Mouse (Mus musculus) cerebellum, adult (tissue): ENCODE measurements around the gene Eno2.
"Not testable (repeated sequence)": the region's sequence is repeated elsewhere in the genome, so short reads cannot be mapped to it uniquely, and the experiment has no call there.

Source experiments
- ATAC-seq: cut with Nextera tagmentation; 2 replicates; pipeline ENCODE4 v1.9.2; 2017; ENCODE audit warnings: mild to moderate bottlenecking, moderate library complexity, mixed read lengths; ENCODE audit not compliant: insufficient number of reproducible peaks, low FRiP score, low TSS enrichment

Eno2 gene

DNA sequence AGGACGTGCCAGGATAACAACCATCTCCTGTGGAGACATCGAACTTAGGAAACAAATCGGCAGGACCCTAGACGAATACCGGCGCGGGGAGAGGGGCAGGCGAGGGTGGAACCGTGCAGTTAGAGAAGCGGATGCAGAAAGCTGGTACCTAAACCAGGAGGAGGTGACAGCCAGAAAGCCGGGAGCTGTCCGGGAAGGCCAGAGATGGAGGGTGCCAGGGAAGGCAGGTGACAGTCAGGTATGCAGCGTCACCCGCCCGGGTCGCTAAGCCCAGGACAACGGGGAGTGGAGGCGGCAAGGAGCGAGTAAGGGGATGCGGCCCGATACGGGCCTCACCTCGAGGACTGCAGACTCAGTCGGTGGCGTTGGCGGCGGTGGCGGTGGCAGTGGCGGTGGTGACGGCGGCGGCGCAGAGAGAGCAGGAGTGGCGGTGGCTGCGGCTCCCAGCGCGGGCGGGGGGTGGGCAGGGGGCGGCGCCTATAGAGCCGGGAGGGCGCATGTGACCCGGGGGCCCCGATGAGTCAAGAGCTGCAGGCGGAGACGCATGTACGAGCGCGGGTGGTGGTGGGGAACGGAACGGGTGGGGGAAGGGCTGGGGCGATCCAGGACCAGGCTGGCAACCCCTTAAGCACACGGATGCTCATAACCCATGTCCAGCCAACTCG is at the start of gene Eno2:
TSS of gene Eno2 (minus strand) at position 573 of the 665 bp plus-strand sequence.
- ATAC-seq: peak; percentile 52

GRCm38 (mm10) chr6:124817971-124818370 is 48.5 kb upstream of the Eno2 start:
- ATAC-seq: no peak

GRCm38 (mm10) chr6:124817563-124817962 is 48.1 kb upstream of the Eno2 start:
- ATAC-seq: no peak

DNA sequence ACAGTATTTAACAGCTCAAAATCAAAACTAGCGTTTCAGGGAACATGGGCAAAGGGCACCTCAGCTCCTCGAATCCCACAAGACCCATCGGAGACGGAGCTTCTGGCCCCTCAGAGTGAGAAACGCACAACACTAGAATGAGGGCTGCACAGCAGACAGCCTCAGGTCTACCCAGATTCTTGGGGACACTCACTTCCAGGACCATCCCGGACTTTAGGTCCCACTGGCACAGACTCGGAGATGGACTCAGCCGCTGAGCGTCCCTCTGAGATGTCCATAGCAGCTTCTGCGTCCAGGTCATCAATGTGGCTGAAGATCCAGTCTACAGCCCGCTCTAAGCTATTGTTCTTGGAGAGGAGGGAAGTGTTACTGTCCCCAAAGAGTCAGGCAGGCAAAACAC is 47.7 kb upstream of the Eno2 start:
- ATAC-seq: no peak

DNA sequence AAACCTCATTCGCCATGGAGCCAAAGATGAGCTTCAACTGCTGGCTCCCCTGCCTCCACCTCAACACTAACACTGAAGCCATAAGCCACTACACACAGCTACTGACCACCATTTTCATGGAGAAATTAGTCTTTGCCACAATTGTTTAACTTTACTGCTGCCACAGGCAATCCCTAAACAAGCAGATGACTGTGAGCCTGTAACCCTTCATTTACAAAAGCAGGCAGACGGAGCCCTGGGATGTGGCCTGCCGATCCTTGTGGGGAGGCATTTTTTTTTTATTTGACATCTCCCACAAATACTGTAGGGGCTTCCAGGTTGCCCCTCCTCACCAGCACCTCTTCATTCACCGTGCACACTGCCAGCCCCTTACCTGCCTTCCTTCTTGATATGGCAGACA is 47.1 kb upstream of the Eno2 start:
- no peak for ATAC-seq

GRCm38 (mm10) chr6:124814858-124815774 is 45.6 kb upstream of the Eno2 start:
- ATAC-seq: no peak

DNA sequence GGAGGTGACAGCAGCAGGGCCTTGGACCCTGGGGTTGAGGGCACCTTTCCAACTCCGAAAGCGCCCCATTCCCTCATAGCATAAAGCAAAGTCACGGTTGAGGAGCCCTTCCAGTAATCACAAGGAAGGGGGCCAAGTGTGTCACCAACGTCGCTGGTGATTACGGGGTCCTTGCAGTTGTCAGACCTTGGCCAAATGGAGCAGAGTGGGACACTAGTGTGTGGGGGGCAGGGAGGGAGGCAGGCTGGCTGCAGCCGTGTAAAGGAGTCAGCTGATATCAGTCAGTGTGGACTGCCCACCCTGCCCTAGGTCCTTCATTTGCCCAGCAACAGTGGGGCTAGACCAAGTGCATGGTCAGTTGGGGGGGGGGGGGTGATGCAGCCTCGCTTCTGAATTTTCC is 45.0 kb upstream of the Eno2 start:
- peak; percentile 6; the same call in 1 of the 2 replicates for ATAC-seq

DNA sequence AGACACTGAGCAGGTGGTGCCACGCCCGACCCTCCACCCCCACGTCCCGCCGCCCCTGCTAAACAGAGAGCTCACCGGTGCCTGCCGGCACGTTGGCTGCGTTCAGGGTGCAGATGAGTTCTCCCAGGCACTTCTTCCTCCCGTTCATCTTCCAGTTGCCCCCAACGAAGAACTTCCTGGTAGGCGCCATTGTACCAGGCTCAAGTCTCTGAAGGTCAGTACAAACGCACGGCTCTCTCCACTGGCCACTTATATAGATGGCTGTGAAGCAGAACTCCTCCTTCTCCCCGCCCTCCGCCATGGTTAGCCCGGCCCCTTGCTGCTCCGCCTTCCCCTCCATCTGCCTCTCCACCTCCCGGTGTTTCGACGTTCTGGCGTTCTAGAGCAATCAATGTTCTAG is 44.5 kb upstream of the Eno2 start, which contains the start of gene Tpi1:
TSS of gene Tpi1 (minus strand) at position 364 of the 400 bp plus-strand sequence.
- ATAC-seq: peak; percentile 74

DNA sequence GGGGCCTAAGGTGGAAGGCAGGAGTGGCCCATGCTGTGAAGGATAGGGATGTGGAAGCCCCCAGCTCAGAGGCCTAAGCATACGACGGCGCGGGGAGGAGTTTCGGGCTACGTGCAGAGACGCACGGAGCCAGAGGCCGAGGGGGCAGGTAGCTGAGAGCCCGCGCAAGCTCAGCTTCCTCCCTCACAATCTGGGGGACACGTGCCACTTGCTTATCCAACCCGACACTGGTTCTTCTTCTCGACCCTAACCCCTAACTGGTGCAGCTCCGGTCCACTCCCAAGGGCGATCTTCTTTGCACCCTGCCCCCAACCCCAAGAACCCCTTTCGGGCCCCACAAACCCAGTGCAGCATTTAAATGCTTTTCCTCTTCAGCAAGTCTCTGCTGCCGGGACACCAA is 44.0 kb upstream of the Eno2 start:
- peak; percentile 33; the same call in 1 of the 2 replicates for ATAC-seq

DNA sequence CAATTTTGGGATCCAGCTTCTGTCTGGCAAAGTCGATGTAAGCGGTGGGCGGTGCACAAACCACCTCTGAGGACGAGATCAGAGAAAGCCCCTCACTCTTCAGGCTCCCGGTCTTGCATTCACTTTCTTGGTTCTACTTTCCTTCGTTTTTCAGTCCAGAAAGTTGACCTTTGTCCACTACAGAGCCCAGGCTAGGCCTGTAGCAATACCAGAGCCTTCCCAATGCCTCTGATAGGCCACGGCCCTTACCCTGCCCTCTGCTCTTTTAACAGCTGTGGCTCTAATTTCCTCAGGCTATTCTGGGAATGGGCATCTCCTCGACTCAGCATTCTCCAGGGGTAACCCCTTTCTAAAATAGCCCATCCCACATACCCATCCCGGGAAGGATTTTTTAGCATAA is 43.4 kb upstream of the Eno2 start:
- ATAC-seq: no peak

DNA sequence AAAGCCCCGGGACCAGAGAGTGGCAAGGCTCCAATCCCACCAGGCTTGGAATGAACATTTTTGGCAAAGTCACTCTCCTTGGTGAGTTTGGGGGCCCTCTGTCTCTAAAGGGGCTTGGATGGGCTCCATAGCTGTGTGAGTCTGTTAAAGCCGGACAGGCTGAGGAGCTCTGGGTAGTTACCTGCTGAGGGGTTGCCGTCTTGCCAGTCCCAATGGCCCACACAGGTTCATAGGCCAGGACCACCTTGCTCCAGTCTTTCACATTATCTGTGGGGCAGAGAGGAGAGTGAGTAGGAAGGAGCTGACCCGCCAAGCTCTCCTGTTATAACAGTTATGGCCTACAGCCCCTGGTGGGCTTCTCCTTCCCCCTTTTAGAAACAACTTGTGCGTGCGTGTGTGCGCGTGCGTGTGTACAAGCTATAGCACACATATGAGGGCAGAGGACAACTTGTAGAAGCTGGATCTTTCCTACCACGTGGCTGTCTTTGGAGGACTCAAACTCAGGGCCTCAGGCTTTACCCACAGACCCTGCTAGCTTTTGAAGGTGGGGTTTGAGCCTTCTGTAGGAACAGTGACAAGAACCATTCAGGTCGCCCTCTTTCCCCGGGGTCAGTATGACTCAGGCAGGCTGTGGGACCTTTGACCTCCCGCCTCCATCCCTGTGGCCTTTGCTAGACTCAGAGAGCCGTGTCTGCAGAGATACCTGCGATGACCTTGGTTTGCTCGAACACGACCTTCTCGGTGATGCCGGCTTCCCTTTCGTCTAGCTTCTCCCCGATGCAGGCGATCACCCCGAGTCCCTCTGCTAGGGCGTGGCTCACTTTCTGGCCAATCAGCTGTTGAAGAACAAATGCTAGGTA is 42.5 kb upstream of the Eno2 start:
- no peak for ATAC-seq

GRCm38 (mm10) chr6:124811403-124811665 is 41.9 kb upstream of the Eno2 start:
- ATAC-seq: no peak

DNA sequence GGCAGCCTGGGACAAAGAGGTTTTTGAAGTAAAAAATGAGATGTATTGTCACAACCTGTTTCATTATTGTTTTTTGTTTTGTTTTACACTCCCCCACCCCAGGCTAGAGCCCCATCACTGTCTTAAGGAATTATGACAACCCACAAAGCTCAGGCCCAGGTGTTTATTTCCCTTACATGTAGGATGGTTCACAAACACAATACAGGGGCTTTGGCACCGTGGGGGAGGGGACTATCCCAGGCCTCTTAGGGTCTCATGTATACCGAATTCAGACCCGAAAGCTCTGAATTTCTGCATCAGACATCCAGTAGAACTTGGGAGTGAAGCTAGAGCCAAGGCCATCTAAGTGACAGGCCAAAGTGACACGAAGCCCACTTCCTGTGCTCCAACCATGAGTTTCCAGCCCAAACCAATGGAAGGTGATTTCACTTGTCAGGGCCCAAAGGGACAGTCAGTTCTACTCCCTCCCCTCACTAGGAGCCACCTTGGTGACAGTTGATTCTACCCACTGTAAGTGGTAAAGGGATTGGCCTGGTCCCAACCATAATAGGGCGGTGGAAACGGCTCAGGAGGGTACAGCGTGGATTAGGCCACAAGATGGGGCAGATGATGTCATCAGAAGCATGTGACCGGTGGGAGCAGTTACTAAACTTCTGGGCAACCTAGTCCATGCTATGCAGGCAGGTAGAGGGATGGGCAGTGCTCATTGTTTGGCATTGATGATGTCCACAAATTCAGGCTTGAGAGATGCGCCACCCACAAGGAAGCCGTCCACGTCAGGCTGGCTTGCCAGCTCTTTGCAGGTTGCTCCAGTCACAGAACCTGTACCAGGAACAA is 41.3 kb upstream of the Eno2 start:
- not testable (repeated sequence) for ATAC-seq

- no peak for ATAC-seq
These were observed 40.5 kb upstream of the Eno2 start for GRCm38 (mm10) chr6:124809775-124810538.

DNA sequence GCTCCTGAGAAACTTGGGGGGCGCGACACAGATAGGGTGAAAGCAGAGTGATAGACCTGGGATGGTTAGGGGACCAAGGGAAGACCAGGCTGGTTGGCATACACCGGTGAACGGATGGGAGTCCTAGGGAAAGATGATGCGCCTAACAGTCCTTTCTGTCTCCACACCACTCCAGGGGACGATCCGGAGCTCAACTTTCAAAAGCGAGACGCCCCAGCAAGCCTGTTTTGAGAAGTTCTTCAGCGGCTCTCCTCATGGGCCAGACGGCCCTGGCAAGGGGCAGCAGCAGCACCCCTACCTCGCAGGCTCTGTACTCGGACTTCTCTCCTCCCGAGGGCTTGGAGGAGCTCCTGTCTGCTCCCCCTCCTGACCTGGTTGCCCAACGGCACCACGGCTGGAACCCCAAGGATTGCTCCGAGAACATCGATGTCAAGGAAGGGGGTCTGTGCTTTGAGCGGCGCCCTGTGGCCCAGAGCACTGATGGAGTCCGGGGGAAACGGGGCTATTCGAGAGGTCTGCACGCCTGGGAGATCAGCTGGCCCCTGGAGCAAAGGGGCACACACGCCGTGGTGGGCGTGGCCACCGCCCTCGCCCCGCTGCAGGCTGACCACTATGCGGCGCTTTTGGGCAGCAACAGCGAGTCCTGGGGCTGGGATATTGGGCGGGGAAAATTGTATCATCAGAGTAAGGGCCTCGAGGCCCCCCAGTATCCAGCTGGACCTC is 39.7 kb upstream of the Eno2 start:
- ATAC-seq: peak; percentile 18; the same call in 1 of the 2 replicates

DNA sequence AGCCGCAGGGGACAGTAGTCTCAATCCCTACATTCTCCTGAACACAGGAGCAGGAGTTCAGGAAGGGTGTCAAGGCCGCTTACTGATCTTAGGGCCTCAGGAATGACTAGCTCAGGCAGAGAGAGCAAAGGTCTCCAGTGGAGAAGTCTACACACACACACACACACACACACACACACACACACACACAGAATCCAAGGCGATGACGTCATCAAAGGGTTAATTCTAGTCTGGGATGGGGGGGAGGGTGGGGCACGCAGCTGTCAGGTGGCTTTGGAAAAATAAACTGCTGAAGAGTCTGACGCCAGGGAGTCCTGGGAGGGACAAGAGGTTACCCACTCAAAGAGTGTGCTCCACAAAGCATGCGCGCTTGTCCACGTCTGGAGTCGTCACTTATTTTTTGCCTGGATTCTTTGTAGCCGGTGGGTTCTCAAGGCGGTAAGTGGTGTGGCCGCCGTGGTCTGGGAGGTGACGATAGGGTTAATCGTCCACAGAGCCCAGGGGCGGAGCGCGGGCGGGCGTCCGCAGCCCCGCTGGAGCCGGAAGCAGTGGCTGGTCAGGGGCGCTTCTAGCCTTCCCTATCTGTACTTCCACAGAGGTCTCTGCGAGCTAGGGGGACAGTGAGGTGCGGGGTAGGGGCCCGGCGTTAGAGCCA is 39.0 kb upstream of the Eno2 start, which contains the start of gene Spsb2:
TSS of gene Spsb2 (plus strand) at position 304 of the 655 bp plus-strand sequence.
- no peak for ATAC-seq

DNA sequence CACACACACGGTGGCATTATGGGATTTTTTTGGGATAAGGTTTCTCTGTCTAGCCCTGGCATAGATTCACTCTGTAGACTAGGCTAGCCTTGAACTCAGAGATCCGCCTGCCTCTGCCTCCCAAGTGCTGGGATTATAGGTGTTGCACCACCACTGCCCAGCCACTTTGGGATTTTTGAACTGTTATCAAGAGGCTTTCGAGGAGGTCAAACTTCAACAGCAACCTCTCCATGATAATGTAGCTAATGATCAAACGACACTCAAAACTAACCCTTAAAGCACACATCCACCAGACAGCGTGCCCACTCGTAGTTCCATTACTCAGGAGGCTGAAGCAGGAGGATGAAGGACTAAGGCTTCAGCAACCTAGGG is 38.5 kb upstream of the Eno2 start:
- no peak for ATAC-seq

DNA sequence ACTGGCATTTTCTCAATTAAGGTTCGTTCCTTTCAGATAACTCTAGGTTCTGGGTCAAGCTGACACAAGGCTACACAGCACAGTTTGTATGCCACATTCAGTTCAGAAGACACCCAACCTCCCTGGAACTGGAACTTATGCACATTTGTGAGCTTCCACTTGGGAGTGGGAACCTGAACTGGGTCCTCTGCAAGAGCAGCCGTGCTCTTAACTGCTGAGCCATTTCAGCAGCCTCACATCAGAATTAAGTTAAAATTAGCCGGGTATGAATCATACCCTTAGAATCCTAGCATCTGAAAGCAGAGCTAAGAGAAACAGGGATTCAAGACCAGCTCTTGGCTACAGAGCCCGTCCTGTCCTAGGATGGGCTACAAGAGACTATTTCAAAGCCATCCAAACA is 37.9 kb upstream of the Eno2 start:
- ATAC-seq: no peak
